Mouse (Mus musculus) spleen, postnatal 14 days (tissue): ENCODE data around the gene Smox.

Experiments used
- DNase-seq, 2 experiments: peaks; one replicate each; pipeline ENCODE4 v3.0.0; 2021 to 2022; ENCODE audit warnings: low spot score in 2 of 2

Smox gene

DNA sequence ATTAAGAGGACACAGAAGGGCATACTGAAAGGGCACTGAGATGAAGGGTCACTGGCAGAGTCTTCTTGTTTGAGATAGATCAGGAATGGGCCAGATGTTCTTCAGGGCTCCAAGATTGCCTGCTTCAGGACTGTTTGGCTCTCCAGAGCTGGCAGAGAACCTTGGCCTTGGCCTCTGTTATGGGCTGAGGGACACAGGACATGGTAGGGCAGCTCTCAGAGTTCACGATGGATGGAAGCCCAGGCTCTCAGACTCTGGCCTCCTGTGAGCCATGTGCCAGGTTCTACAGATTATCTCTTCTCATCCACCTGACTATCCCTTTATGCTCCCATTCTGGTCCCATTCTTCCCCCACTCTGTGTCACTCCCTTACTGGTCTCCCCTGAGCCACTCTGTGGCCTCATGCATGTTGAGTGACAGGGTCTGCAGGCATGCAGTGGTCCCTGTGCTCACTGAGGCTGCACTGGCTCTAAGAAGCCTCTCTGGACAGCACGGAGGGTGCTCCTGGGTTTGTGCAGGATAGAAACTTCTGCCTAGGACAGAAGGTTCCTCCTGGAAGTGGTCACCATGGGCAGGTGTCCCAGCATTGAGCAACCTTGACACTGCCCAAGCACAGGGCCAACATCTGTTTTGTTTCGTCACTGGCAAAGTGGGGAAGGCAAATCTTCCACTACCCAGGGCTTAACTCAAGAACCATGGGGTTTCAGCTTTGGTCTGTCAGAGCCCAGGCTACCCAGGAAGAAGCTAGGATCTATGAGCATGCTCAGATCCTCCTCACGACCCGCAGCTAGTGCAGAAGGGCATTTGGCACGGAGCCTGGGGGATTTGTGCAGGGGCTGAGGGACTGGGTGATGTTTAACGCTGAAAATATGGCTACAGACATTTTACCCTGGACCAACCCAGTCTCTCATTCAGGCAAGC is 60.7 kb downstream of the Smox start:
- no peak for DNase-seq

GRCm38 (mm10) chr2:131552736-131553400 is 61.6 kb downstream of the Smox start:
- no peak for DNase-seq

DNA sequence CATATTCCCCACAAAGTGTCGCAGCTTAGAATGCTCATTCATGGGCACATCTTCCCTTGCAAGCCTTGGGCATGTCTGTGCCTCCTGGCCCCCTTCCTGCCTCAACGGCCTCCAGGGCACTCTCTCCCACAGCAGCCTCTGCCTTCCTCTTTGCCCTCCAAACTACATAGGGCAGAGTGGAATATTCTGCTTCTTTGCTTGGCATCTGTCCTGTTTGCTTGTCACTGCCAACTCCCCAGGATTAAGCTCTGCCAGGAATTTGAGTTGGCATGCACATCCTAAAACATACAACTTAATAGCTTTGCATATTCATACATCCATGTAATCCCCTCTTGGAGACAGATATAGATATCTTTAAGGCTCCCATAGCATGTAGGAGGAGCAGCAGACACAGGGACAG is 66.6 kb downstream of the Smox start:
- DNase-seq: no peak

DNA sequence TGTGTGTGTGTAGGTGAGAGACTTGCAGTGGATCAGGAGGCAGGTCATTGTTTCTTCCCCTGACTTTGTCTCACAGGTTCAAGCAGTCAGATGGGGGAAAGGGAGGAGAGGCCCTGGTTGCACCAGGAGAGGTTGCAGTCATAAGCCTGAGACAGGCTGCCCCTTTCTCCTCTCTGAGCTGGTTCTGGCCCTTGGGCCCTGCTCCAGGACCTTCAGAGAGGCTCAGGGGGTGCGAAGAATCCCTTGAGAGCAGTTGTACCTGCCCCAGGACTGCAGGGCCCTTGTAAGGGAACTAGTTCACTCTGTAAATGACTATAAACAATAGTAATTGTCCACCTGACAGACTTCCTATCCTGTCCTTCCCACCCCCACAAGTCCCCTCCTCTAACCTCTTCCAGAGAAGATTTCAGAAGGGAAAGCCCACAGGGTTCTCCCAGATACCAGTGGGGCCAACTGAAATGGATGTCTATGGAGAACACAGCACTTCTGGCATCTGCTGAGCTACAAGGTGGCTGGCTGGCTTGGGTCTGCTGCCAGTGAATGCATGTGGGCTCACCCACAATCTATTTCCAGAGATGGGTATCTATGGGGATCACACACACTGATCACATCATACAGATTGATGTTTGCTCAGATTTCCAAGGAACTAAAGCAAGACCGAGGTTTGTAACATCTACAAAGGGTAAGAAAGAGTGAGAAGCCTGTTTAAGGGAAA is 69.1 kb downstream of the Smox start:
- no peak for DNase-seq

DNA sequence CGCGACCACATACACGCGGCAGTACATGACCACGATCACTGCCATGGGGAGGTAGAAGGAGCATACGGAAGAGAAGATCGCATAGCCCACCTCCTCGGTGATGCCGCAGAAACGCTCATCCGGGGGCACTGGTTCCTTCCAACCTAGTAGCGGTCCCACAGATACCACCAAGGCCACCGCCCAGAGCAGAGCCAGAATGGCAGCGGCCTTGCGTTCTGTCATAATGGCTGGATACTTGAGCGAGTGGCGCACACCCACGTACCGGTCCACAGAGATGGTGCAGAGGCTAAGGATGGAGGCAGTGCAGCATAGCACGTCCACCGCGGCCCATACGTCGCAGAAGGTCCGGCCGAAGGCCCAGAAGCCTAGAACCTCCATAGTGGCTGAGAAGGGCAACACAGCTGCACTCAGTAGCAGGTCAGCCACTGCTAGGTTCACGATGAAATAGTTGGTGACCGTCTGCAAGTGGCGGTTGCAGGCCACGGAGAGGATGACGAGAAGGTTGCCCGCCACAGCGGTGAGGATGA is 70.1 kb downstream of the Smox start:
- DNase-seq: no peak

GRCm38 (mm10) chr2:131561891-131562585 is 70.7 kb downstream of the Smox start, which contains the start of gene Adra1d:
TSS of gene Adra1d (minus strand) at chr2:131562283.
- no peak for DNase-seq

DNA sequence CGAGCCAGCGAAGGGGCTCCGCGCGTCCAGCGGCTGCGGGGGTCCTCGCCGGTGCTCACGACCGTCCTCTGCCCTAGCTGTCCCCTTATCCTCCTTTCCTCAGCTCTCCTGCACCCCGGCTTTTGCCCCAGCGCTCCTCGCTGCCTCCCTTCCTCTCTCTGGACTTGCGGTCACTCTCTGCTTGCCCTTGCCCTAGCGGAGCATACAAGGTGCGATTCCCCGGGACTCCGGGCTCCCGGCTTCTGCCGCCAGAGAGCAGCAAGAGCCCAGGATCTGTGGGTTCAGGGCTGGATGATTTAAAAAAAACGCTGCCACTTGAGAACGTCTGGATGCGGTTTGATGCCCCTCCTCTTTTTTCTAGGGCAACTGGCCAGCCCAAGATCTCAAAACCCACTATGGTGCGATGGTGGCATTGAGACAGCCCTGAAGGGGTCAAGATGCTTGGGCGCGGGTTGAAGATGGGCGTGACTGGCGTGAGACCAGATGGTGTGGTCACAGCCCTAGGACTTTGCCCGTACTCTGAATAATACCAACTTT is 71.4 kb downstream of the Smox start:
- DNase-seq: no peak
